Mouse (Mus musculus) embryonic facial prominence, embryonic 13.5 days (tissue): ENCODE results near the gene Ndufaf8. TPM values are rescaled to one million over a fixed set of nuclear protein-coding genes. Genes with fewer than 3 reads are reported as not detected.

Experiments used
- ATAC-seq: fragments of 200-750 bp; cut with Nextera tagmentation; 2 replicates; pipeline ENCODE4 v1.8.0; 2017; ENCODE audit warnings: low read depth; ENCODE audit not compliant: insufficient number of reproducible peaks, insufficient read depth, low FRiP score, low TSS enrichment
- H3K27ac ChIP-seq: fragments of 300-500 bp; sonication (generic); 2 replicates; pipeline ENCODE4 v1.5.1; 2015; ENCODE audit warnings: moderate library complexity, mild to moderate bottlenecking, inconsistent platforms
- H3K27me3 ChIP-seq: fragments of 300-500 bp; sonication (generic); 2 replicates; pipeline ENCODE4 v1.6.1; 2015; ENCODE audit warnings: mild to moderate bottlenecking, inconsistent platforms
- H3K36me3 ChIP-seq: fragments of 300-500 bp; sonication (generic); 2 replicates; pipeline ENCODE4 v1.6.1; 2015; ENCODE audit warnings: mild to moderate bottlenecking, inconsistent platforms
- H3K4me1 ChIP-seq: fragments of 300-500 bp; sonication (generic); 2 replicates; pipeline ENCODE4 v1.6.1; 2015; ENCODE audit warnings: inconsistent platforms
- H3K4me2 ChIP-seq: fragments of 300-500 bp; sonication (generic); 2 replicates; pipeline ENCODE4 v1.6.1; 2015; ENCODE audit warnings: moderate library complexity, mild to moderate bottlenecking, inconsistent platforms
- H3K4me3 ChIP-seq: fragments of 300-500 bp; sonication (generic); 2 replicates; pipeline ENCODE4 v1.5.1; 2015; ENCODE audit warnings: mild to moderate bottlenecking, inconsistent platforms
- H3K9ac ChIP-seq: fragments of 300-500 bp; sonication (generic); 2 replicates; pipeline ENCODE4 v1.6.1; 2015; ENCODE audit warnings: mild to moderate bottlenecking, inconsistent platforms
- H3K9me3 ChIP-seq: fragments of 300-500 bp; sonication (generic); 2 replicates; pipeline ENCODE4 v1.6.1; 2016; ENCODE audit warnings: inconsistent platforms
- WGBS: fragments of 180-500 bp; shearing (Covaris S2); methylation state at CpG from one replicate; pipeline ENCODE4 v1.1.7; 2015; ENCODE audit warnings: mixed read lengths; 5-methylcytosine and 5-hydroxymethylcytosine counted together
- polyA plus RNA-seq: library from polyadenylated mRNA; unstranded; fragments of >200 nt; fragmentation: Nextera tagmentation; extraction: Ambion mirVana; gene quantifications from 2 replicates; pipeline ENCODE4 v1.2.1, GENCODE M21; 2015

The Ndufaf8 gene
- polyA plus RNA-seq, 1 experiment from 2014 or later, result 79.2 TPM

- ATAC-seq, result 0 out of 2 replicates have a peak, but pooled peaks have one; percentile 39
- Histone ChIP-seq H3K4me2 (no peak overlapping the region), H3K27ac (no peak overlapping the region), H3K36me3 (peaks cover 75% of the 10 kb centered on the region), H3K4me3 (no peak overlapping the region), H3K27me3 (no peaks in the 10 kb centered on the region), H3K9me3 (no peaks in the 10 kb centered on the region), H3K4me1 (peaks cover 14% of the 10 kb centered on the region), H3K9ac (0 out of 2 replicates have a peak overlapping the region, but pooled peaks have one; percentile 36)
- WGBS, result 36% methylated on average over 10 of the region's 10 CpGs
These were observed 33.4 kb upstream of the Ndufaf8 start for GRCm38 (mm10) chr11:120065291-120065690.

GRCm38 (mm10) chr11:120067834-120068233, 30.9 kb upstream of the Ndufaf8 start:
- Histone ChIP-seq H3K27me3 (no peaks in the 10 kb centered on the region), H3K27ac (no peak overlapping the region), H3K36me3 (peaks cover 98% of the 10 kb centered on the region), H3K9me3 (no peaks in the 10 kb centered on the region), H3K4me3 (no peak overlapping the region), H3K4me1 (peaks cover 13% of the 10 kb centered on the region), H3K4me2 (no peak overlapping the region), H3K9ac (no peak overlapping the region)
- WGBS, result 48% methylated on average over 17 of the region's 17 CpGs
- no peak for ATAC-seq

GRCm38 (mm10) chr11:120069261-120069660, 29.5 kb upstream of the Ndufaf8 start:
- H3K27ac ChIP-seq, result 0 out of 2 replicates have a peak overlapping the region, but pooled peaks have one; percentile 13
- H3K9ac ChIP-seq, result peak overlapping the region; percentile 40; the same call in 1 of the 2 replicates
- peaks cover 13% of the 10 kb centered on the region for H3K4me1 ChIP-seq
- WGBS, result 33% methylated on average over 11 of the region's 11 CpGs
- H3K36me3 ChIP-seq, result peaks cover 98% of the 10 kb centered on the region
- H3K4me2 ChIP-seq, result no peak overlapping the region
- no peak for ATAC-seq
- no peaks in the 10 kb centered on the region for H3K9me3 ChIP-seq
- H3K27me3 ChIP-seq, result no peaks in the 10 kb centered on the region
- H3K4me3 ChIP-seq, result no peak overlapping the region

GRCm38 (mm10) chr11:120070286-120070930, 28.3 kb upstream of the Ndufaf8 start:
- no peaks in the 10 kb centered on the region for H3K27me3 ChIP-seq
- H3K4me1 ChIP-seq, result peaks cover 20% of the 10 kb centered on the region
- WGBS, result 88% methylated on average over 27 of the region's 27 CpGs
- H3K9ac ChIP-seq, result 0 out of 2 replicates have a peak overlapping the region, but pooled peaks have one; percentile 21
- no peaks in the 10 kb centered on the region for H3K9me3 ChIP-seq
- no peak overlapping the region for H3K27ac ChIP-seq
- no peak for ATAC-seq
- no peak overlapping the region for H3K4me2 ChIP-seq
- no peak overlapping the region for H3K4me3 ChIP-seq
- peaks cover 98% of the 10 kb centered on the region for H3K36me3 ChIP-seq

GRCm38 (mm10) chr11:120071065-120071464, 27.7 kb upstream of the Ndufaf8 start:
- Histone ChIP-seq H3K4me3 (no peak overlapping the region), H3K9ac (no peak overlapping the region), H3K27me3 (no peaks in the 10 kb centered on the region), H3K36me3 (peaks cover 98% of the 10 kb centered on the region), H3K4me1 (peaks cover 22% of the 10 kb centered on the region), H3K4me2 (no peak overlapping the region), H3K27ac (no peak overlapping the region), H3K9me3 (no peaks in the 10 kb centered on the region)
- WGBS, result 47% methylated on average over 12 of the region's 12 CpGs
- no peak for ATAC-seq

GRCm38 (mm10) chr11:120071731-120072320, 26.9 kb upstream of the Ndufaf8 start:
- H3K36me3 ChIP-seq, result peaks cover 98% of the 10 kb centered on the region
- WGBS, result 71% methylated on average over 7 of the region's 7 CpGs

GRCm38 (mm10) chr11:120072986-120073647, 25.6 kb upstream of the Ndufaf8 start:
- H3K27ac ChIP-seq, result no peak overlapping the region
- H3K4me2 ChIP-seq, result no peak overlapping the region
- WGBS, result 92% methylated on average over 9 of the region's 9 CpGs
- H3K9ac ChIP-seq, result no peak overlapping the region
- peaks cover 22% of the 10 kb centered on the region for H3K4me1 ChIP-seq
- ATAC-seq, result no peak
- H3K4me3 ChIP-seq, result no peak overlapping the region
- no peaks in the 10 kb centered on the region for H3K9me3 ChIP-seq
- no peaks in the 10 kb centered on the region for H3K27me3 ChIP-seq
- peaks cover 97% of the 10 kb centered on the region for H3K36me3 ChIP-seq

More at GRCm38 (mm10) chr11:120071731-120072320, 26.9 kb upstream of the Ndufaf8 start:
- Histone ChIP-seq H3K9ac (0 out of 2 replicates have a peak overlapping the region, but pooled peaks have one; percentile 44), H3K27me3 (no peaks in the 10 kb centered on the region), H3K4me3 (no peak overlapping the region), H3K27ac (no peak overlapping the region), H3K9me3 (no peaks in the 10 kb centered on the region), H3K4me1 (peaks cover 22% of the 10 kb centered on the region), H3K4me2 (no peak overlapping the region)
- no peak for ATAC-seq

GRCm38 (mm10) chr11:120076191-120076590, 22.5 kb upstream of the Ndufaf8 start:
- Histone ChIP-seq H3K27ac (no peak overlapping the region), H3K9me3 (no peaks in the 10 kb centered on the region), H3K27me3 (no peaks in the 10 kb centered on the region), H3K4me3 (no peak overlapping the region), H3K9ac (0 out of 2 replicates have a peak overlapping the region, but pooled peaks have one; percentile 36), H3K36me3 (peaks cover 97% of the 10 kb centered on the region), H3K4me1 (peaks cover 15% of the 10 kb centered on the region), H3K4me2 (no peak overlapping the region)
- no peak for ATAC-seq
- 79% methylated on average over 3 of the region's 3 CpGs for WGBS

GRCm38 (mm10) chr11:120080282-120080681, 18.4 kb upstream of the Ndufaf8 start:
- Histone ChIP-seq H3K9ac (no peak overlapping the region), H3K27me3 (no peaks in the 10 kb centered on the region), H3K36me3 (peaks cover 84% of the 10 kb centered on the region), H3K9me3 (no peaks in the 10 kb centered on the region), H3K27ac (no peak overlapping the region), H3K4me1 (peaks cover 16% of the 10 kb centered on the region), H3K4me2 (no peak overlapping the region), H3K4me3 (no peak overlapping the region)
- ATAC-seq, result no peak
- 82% methylated on average over 6 of the region's 6 CpGs for WGBS

- ATAC-seq, result peak; percentile 16; the same call in 1 of the 2 replicates
- Histone ChIP-seq H3K9me3 (no peaks in the 10 kb centered on the region), H3K27me3 (no peaks in the 10 kb centered on the region), H3K4me2 (peak overlapping the region; percentile 97), H3K36me3 (peaks cover 39% of the 10 kb centered on the region), H3K9ac (peak overlapping the region; percentile 94), H3K4me3 (peak overlapping the region; percentile 94), H3K4me1 (peaks cover 17% of the 10 kb centered on the region), H3K27ac (peak overlapping the region; percentile 78)
- under 1% methylated on average over 25 of the region's 25 CpGs for WGBS
These were observed 12.7 kb upstream of the Ndufaf8 start for GRCm38 (mm10) chr11:120085891-120086627.

- Histone ChIP-seq H3K9me3 (no peaks in the 10 kb centered on the region), H3K27ac (peak within 1 kb of the TSS; percentile 78), H3K4me2 (peak within 1 kb of the TSS; percentile 97), H3K27me3 (no peaks in the 10 kb centered on the region), H3K4me3 (peak within 1 kb of the TSS; percentile 94), H3K36me3 (peaks cover 39% of the 10 kb centered on the region), H3K9ac (peak within 1 kb of the TSS; percentile 94), H3K4me1 (peaks cover 17% of the 10 kb centered on the region)
- ATAC-seq, result peak; percentile 98
- under 1% methylated on average over 41 of the region's 42 CpGs for WGBS
These were observed 12.0 kb upstream of the Ndufaf8 start, which contains the start of gene Cep131 for GRCm38 (mm10) chr11:120086702-120087152. Gene Cep131, minus strand, starts transcription at chr11:120086827.
